Mouse (Mus musculus) mouse trophoblast stem cell (cell line): ENCODE results near the gene Sstr2.
"Not testable (repeated sequence)": the region's sequence is repeated elsewhere in the genome, so short reads cannot be mapped to it uniquely, and the experiment has no call there.

ENCODE experiments used
- in situ Hi-C, 2 experiments: fragments of 300-500 bp; cut with MseI, MboI; formaldehyde crosslinking; loops; 2 replicates in 1 of 2; 3 replicates in 1 of 2; pipeline ENCODE4 v1.15.1; 2025

Gene Sstr2

GRCm38 (mm10) chr11:113656511-113656932 lies 37.4 kb downstream of the Sstr2 start:
- in situ Hi-C loops = no loop called here

- in situ Hi-C loops = no loop called here
These were observed 38.1 kb downstream of the Sstr2 start for GRCm38 (mm10) chr11:113657221-113657620.

DNA sequence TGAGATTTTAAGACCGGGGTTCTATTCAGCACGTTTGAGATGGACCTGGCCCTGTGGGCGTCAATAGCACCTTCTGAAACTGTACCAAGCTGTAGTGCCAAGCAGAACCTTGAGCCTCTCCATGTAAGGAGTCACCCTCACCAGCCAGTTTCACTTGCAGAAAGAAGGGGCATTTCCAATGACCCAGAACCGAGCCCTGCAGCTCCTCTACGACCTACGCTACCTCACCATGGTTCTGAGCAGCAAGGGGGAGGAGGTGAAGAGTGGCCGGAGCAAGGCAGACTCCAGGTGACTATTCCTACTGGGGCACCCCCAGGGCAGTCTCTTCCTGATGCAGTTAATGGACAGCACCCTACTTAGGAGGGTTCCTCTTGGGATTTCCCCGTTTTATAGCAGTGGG lies 39.2 kb downstream of the Sstr2 start:
- in situ Hi-C loops = no loop called here

- in situ Hi-C loops = no loop called here
These were observed 39.6 kb downstream of the Sstr2 start for GRCm38 (mm10) chr11:113658763-113659162.

GRCm38 (mm10) chr11:113660213-113660612 lies 41.1 kb downstream of the Sstr2 start:
- in situ Hi-C loops = not testable (repeated sequence)

GRCm38 (mm10) chr11:113660940-113661339 lies 41.8 kb downstream of the Sstr2 start:
- in situ Hi-C loops = no loop called here

DNA sequence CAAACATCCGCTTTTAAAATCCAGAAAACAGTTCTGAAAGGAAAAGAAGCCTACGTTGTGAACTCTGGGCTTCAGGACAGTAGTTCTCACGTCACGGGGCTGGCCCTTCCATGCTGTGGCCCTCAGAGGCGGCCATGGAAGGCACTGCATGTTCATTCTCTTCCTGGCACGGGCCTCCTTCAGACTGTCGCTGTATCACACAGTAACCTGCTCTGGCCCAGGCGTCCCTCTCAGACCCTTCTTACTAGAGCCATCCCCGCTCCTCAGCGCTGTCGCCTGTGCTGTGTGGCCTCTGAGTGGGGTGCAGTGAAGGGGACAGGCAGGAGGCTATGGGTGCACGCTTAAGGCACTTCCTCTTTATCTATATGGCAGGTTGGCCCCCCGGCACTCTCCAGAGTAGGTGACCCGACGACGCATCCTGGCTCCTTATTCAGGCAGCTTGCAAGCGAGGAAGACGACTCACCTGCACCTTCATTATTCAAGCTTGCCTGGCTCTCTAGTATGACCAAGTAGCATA lies 42.8 kb downstream of the Sstr2 start:
- in situ Hi-C loops = no loop called here

- in situ Hi-C loops = no loop called here
These were observed 45.1 kb downstream of the Sstr2 start for GRCm38 (mm10) chr11:113664279-113664678.

GRCm38 (mm10) chr11:113666205-113666604 lies 47.1 kb downstream of the Sstr2 start:
- in situ Hi-C loops = no loop called here

- in situ Hi-C loops = no loop called here
These were observed 47.5 kb downstream of the Sstr2 start for GRCm38 (mm10) chr11:113666648-113667047.

- in situ Hi-C loops = no loop called here
These were observed 48.0 kb downstream of the Sstr2 start for GRCm38 (mm10) chr11:113667122-113667521.

- in situ Hi-C loops = no loop called here
These were observed 48.6 kb downstream of the Sstr2 start for GRCm38 (mm10) chr11:113667704-113668103.

GRCm38 (mm10) chr11:113668857-113669256 lies 49.7 kb downstream of the Sstr2 start:
- in situ Hi-C loops = no loop called here

DNA sequence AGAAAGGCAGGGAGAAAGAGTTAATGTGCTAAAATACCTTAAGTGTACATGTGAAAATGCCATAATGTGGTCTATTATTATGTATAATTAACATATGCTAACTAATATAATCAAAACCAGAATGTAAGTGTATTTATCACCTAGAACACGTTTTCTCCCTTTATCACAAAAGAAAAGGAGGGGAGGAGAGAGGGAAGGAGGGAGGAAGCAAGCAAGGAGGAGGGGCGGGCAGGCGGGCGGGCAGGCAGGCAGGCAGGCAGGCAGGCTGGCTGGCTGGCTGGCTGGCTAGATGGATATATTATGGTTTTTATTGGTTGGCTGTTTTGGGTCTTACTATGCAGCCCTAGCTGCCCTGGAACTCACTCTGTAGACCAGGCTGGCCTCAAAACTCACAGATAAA lies 50.6 kb downstream of the Sstr2 start:
- in situ Hi-C loops = no loop called here

DNA sequence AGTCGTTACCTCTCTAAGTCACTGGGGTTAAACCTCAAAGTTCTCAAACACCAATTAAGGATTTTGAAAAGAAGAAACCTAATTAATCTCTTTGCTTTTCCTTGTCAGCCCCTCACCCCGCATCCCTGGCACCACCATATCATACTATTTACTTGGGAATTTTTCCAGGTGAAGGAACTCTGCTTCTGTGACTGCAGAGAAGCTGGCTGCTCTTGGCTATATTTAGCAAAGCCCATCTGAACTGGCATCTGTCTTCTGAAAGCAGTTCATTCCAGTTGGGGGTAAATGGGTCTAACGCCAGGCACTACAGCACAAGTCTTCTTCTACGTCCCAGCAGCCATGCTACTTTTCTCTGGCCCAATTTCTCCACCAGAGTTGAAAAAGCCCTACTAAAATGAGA lies 54.5 kb downstream of the Sstr2 start:
- in situ Hi-C loops = no loop called here

DNA sequence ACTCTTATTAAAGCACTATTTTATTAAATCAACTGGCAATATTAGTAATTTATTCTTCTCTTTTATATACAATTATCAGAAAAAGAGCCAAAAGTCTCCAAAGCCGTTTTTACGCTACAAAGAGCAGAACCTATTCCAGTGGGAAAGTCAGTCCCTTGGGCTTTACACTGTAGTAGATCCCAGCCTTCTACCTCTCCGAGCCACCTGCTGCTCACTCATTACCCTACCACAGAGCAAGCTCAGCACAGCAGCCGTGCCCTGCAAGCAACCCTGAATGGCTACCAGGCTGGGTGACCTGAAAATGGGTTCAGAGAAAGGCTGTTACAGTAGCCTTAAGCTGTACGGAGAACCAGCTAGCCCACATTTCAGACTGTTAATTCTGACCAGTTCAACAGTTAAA lies 55.5 kb downstream of the Sstr2 start:
- in situ Hi-C loops = no loop called here
